Comparison of ENCODE assay signal across 11 mouse cellular contexts in genomic region chr9:57247201-57247671, GRCm38 (mm10). TPM values are rescaled to one million over a fixed set of nuclear protein-coding genes. Genes with fewer than 3 reads are reported as not detected.
DNase-seq lines count a peak whose midpoint lies in the region; ATAC-seq and TF ChIP-seq lines count a peak whose summit lies in the region.
"Had no signal": no experiment of that assay in that cellular context is flagged by ENCODE, and none has a peak within 500 bp of the region (broad histone marks: within the 10 kb centered on the region; RNA-seq: fewer than 3 reads in every experiment).

No protein-coding gene starts in this region.

- DNase-seq in lung, embryonic 14.5 days: peak; percentile 68
- no peak for DNase-seq in lung, postnatal 14 days
- peak; percentile 78 for DNase-seq in Patski (ENCODE audit: low read depth, low spot score)
- peak; percentile 89 for DNase-seq in kidney, adult 9 months
- DNase-seq in thymus, postnatal 4 days: no peak
- DNase-seq in right cerebral cortex, adult 18-20 months: no peak
- DNase-seq: cerebellum, postnatal 25 days; left cerebral cortex, postnatal 4 days; thymus, postnatal 14 days had no signal

- peak; percentile 32 for TF ChIP-seq CTCF in lung, embryonic 14.5 days (IDR thresholded peaks at IDR 0.05; ENCODE audit: low read depth)
- TF ChIP-seq CTCF in Patski (IDR thresholded peaks at IDR 0.05): no peak
- no peak for TF ChIP-seq CTCF in small intestine, adult 2 months (IDR thresholded peaks at IDR 0.05; ENCODE audit: extremely low read depth, insufficient read length, insufficient replicate concordance, low read depth, low read length)

- H3K36me3 ChIP-seq in lung, embryonic 14.5 days (ENCODE audit: insufficient read depth): peaks cover 13% of the 10 kb centered on the region
- H3K36me3 ChIP-seq in small intestine, adult 2 months (ENCODE audit: control insufficient read depth, insufficient read depth, low read length): peaks cover 8% of the 10 kb centered on the region; the same call in 1 of the 2 replicates

- no peak for ATAC-seq in lung, embryonic 14.5 days (ENCODE audit: insufficient read depth)
- peak; percentile 54 for ATAC-seq in Patski

- POLR2A ChIA-PET in Patski (lab: Charles Lee): interaction anchor here (0.6 to 2.0 kb wide), 3 partner anchors 9 to 10 kb away, joined by 3 to 5 read pairs (median 4); no protein-coding TSS in a partner anchor

- H3K4me3 ChIP-seq in lung, embryonic 14.5 days (ENCODE audit: low read depth, low read length): no peak overlapping the region
- no peak overlapping the region; the same call in 1 of the 2 replicates for H3K4me3 ChIP-seq in small intestine, adult 2 months (ENCODE audit: low read depth, low read length)
- H3K4me3 ChIP-seq: hindbrain, embryonic 12.5 days had no signal

- H3K4me2 ChIP-seq in lung, embryonic 14.5 days: no peak overlapping the region
- H3K4me2 ChIP-seq: hindbrain, embryonic 12.5 days had no signal

- no peak overlapping the region for H3K9ac ChIP-seq in lung, embryonic 14.5 days
- H3K9ac ChIP-seq: hindbrain, embryonic 12.5 days had no signal

- 38% methylated on average over 8 of the region's 8 CpGs for WGBS in lung, embryonic 14.5 days
- WGBS in small intestine, adult 2 months: 16% methylated on average over 8 of the region's 8 CpGs

- no peaks in the 10 kb centered on the region for H3K9me3 ChIP-seq in lung, embryonic 14.5 days (ENCODE audit: low read depth, low read length)
- H3K9me3 ChIP-seq: hindbrain, embryonic 12.5 days had no signal

- no peak overlapping the region for H3K27ac ChIP-seq in lung, embryonic 14.5 days (ENCODE audit: low read depth)
- H3K27ac ChIP-seq in small intestine, adult 2 months (ENCODE audit: insufficient read depth, low read depth, low read length): 0 out of 2 replicates have a peak overlapping the region, but pooled peaks have one; percentile 3
- H3K27ac ChIP-seq: hindbrain, embryonic 12.5 days had no signal

- CTCF ChIA-PET in Patski (lab: Charles Lee): interaction anchor here (1.0 to 1.1 kb wide), 2 partner anchors 16 to 190 kb away, joined by 3 to 4 read pairs; no protein-coding TSS in a partner anchor

- no peaks in the 10 kb centered on the region; the same call in 1 of the 2 replicates for H3K4me1 ChIP-seq in lung, embryonic 14.5 days (ENCODE audit: insufficient read depth)
- peaks cover 15% of the 10 kb centered on the region for H3K4me1 ChIP-seq in small intestine, adult 2 months (ENCODE audit: control insufficient read depth, insufficient read depth, insufficient read length, low read length)

- no peaks in the 10 kb centered on the region for H3K27me3 ChIP-seq in lung, embryonic 14.5 days (ENCODE audit: insufficient read depth, low read length)
- no peaks in the 10 kb centered on the region for H3K27me3 ChIP-seq in Patski
- no peaks in the 10 kb centered on the region for H3K27me3 ChIP-seq in small intestine, adult 2 months (ENCODE audit: control insufficient read depth, insufficient read depth, low read length)
- H3K27me3 ChIP-seq: hindbrain, embryonic 12.5 days had no signal

- no peak for TF ChIP-seq POLR2A in small intestine, adult 2 months (IDR thresholded peaks at IDR 0.05; ENCODE audit: low read depth, low read length)

- in situ Hi-C loops in Patski (cut with MboI; ENCODE audit: low pct_unique_long_range_greater_than_20kb): no loop called here

RNA-seq across cellular contexts. Expression of gene Trcg1, which starts 10.9 kb away (rescaled TPM):
- polyA plus RNA-seq in lung, embryonic 14.5 days (2014; fragmentation: Nextera tagmentation; extraction: Ambion mirVana): not detected in 2 replicates
- not detected for polyA plus RNA-seq in Patski (2021)
- polyA plus RNA-seq in small intestine, adult 2 months (2012; rRNA removed): not detected in 2 replicates
- polyA plus RNA-seq: hindbrain, embryonic 12.5 days had no signal

RNA-seq across cellular contexts. Expression of gene 1700017B05Rik, which starts 15.2 kb away (rescaled TPM):
- 25.6 and 26.3 TPM in 2 replicates for polyA plus RNA-seq in lung, embryonic 14.5 days (2014; fragmentation: Nextera tagmentation; extraction: Ambion mirVana)
- polyA plus RNA-seq in Patski (2021): 38.2 TPM
- 14.1 and 28.7 TPM in 2 replicates for polyA plus RNA-seq in small intestine, adult 2 months (2012; rRNA removed)

Comparison
In these comparisons a context has a peak if more than half of its experiments do, and no peak if none do; other contexts are left out.
1. DNase-seq: peak in lung, embryonic 14.5 days (single experiment), Patski (single experiment) and kidney, adult 9 months (single experiment); none in lung, postnatal 14 days (single experiment), thymus, postnatal 4 days (single experiment) and right cerebral cortex, adult 18-20 months (single experiment).